Mouse (Mus musculus) gastrocnemius, adult 18-20 months (tissue): ENCODE results near the gene Trpm8. TPM values are rescaled to one million over a fixed set of nuclear protein-coding genes. Genes with fewer than 3 reads are reported as not detected.

Experiments
- DNase-seq: peaks from one replicate; pipeline ENCODE4 v3.0.0; 2021; ENCODE audit warnings: low spot score
- total RNA-seq, 2 experiments: library from RNA; stranded (reverse); gene quantifications; 2 replicates each; pipeline ENCODE4 v1.2.3; 2021

The Trpm8 gene
- total RNA-seq, 2 experiments from 2014 or later, result not detected

- DNase-seq, result no peak
Measured at GRCm38 (mm10) chr1:88300301-88301050, 23.0 kb downstream of the Trpm8 start.

- no peak for DNase-seq
Measured at GRCm38 (mm10) chr1:88301121-88302014, 23.9 kb downstream of the Trpm8 start.

GRCm38 (mm10) chr1:88302057-88302740 is 24.7 kb downstream of the Trpm8 start:
- no peak for DNase-seq

GRCm38 (mm10) chr1:88303762-88304161 is 26.3 kb downstream of the Trpm8 start:
- DNase-seq, result no peak

GRCm38 (mm10) chr1:88304261-88304985 is 27.0 kb downstream of the Trpm8 start:
- no peak for DNase-seq

- DNase-seq, result no peak
Measured at GRCm38 (mm10) chr1:88305018-88305795, 27.7 kb downstream of the Trpm8 start.

GRCm38 (mm10) chr1:88306543-88306942 is 29.1 kb downstream of the Trpm8 start:
- DNase-seq, result no peak

GRCm38 (mm10) chr1:88307180-88307579 is 29.7 kb downstream of the Trpm8 start:
- DNase-seq, result no peak

GRCm38 (mm10) chr1:88309020-88309419 is 31.6 kb downstream of the Trpm8 start:
- DNase-seq, result no peak

GRCm38 (mm10) chr1:88309905-88310304 is 32.4 kb downstream of the Trpm8 start:
- no peak for DNase-seq

- no peak for DNase-seq
Measured at GRCm38 (mm10) chr1:88310349-88310748, 32.9 kb downstream of the Trpm8 start.

GRCm38 (mm10) chr1:88317279-88317678 is 39.8 kb downstream of the Trpm8 start:
- DNase-seq, result no peak

GRCm38 (mm10) chr1:88318531-88319060 is 41.1 kb downstream of the Trpm8 start:
- DNase-seq, result no peak

GRCm38 (mm10) chr1:88320821-88321395 is 43.4 kb downstream of the Trpm8 start:
- DNase-seq, result no peak

GRCm38 (mm10) chr1:88322146-88322545 is 44.7 kb downstream of the Trpm8 start:
- DNase-seq, result no peak

- no peak for DNase-seq
Measured at GRCm38 (mm10) chr1:88323101-88323500, 45.6 kb downstream of the Trpm8 start.

- no peak for DNase-seq
Measured at GRCm38 (mm10) chr1:88339481-88339880, 62.0 kb downstream of the Trpm8 start.

- no peak for DNase-seq
Measured at GRCm38 (mm10) chr1:88342615-88343014, 65.2 kb downstream of the Trpm8 start.

GRCm38 (mm10) chr1:88345580-88345979 is 68.1 kb downstream of the Trpm8 start:
- DNase-seq, result no peak

GRCm38 (mm10) chr1:88348496-88349005 is 71.1 kb downstream of the Trpm8 start:
- no peak for DNase-seq
